Mouse (Mus musculus) bone marrow macrophage, adult 2 months (primary cell): Measurements from ENCODE around the gene Hps6.

ENCODE experiments used
- CTCF ChIP-seq: IDR thresholded peaks from 2 replicates; pipeline ENCODE4 v1.5.1; 2012; ENCODE audit warnings: low read depth, mild to moderate bottlenecking, low read length, moderate library complexity
- POLR2A ChIP-seq: IDR thresholded peaks from 2 replicates; pipeline ENCODE4 v1.6.1; 2012; ENCODE audit warnings: mild to moderate bottlenecking, low read depth, low read length, borderline replicate concordance

DNA sequence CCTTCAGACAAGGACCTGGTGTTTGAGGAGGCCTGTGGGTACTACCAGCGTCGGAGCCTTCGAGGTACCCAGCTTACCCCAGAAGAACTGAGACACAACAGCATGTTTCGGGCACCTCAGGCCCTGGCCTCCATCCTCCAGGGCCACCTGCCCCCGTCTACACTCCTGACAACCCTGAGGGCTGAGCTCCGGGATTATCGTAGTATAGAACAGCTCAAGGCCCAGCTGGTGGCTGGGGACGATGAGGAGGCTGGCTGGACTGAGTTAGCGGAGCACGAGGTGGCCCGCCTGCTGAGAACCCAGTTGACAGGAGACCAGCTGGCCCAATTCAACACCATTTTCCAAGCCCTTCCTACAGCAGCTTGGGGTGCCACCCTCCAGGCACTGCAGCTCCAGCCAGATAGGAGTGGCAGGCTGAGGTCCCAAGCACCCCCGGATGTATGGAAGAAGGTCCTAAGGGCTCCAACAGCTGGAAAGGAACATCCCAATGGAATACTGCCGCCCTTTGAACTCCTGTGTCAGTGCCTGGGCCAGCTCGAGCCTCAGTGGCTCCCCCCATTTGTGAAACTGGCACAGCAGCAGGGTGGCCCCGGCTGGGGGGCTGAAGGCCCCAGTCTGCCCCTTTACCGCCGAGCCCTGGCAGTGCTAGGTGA lies 1.6 kb downstream of the Hps6 start:
- no peak for TF ChIP-seq POLR2A
- TF ChIP-seq CTCF: no peak
